Mouse (Mus musculus) ES-E14 (cell line): Measurements from ENCODE around the gene Map3k12. TPM values are rescaled to one million over a fixed set of nuclear protein-coding genes. Genes with fewer than 3 reads are reported as not detected.

Experiments used
- DNase-seq: peaks from one replicate; pipeline ENCODE4 v3.0.0-alpha.2; 2013; ENCODE audit warnings: low read depth, low spot score
- H3K27ac ChIP-seq: 2 replicates; pipeline ENCODE4 v1.5.1; 2012; ENCODE audit warnings: low read depth, mild to moderate bottlenecking, low read length, moderate library complexity, mixed read lengths; ENCODE audit not compliant: poor library complexity, insufficient read depth, severe bottlenecking
- H3K36me3 ChIP-seq: 2 replicates; pipeline ENCODE4 v1.6.1; 2012; ENCODE audit warnings: mild to moderate bottlenecking, low read length, moderate library complexity, mixed read lengths; ENCODE audit not compliant: control insufficient read depth, poor library complexity, insufficient read depth, severe bottlenecking
- H3K4me1 ChIP-seq, 2 experiments: fragments of 150-350 bp in 1 of 2; sonication (generic) in 1 of 2; 2 replicates each; pipeline ENCODE4 v1.6.1; 2012; ENCODE audit warnings: low read length in 2 of 2, mild to moderate bottlenecking in 1 of 2, mixed read lengths in 1 of 2; ENCODE audit not compliant: control insufficient read depth in 2 of 2, insufficient read depth in 2 of 2, poor library complexity in 1 of 2
- H3K4me3 ChIP-seq, 2 experiments: fragments of 150-350 bp in 1 of 2; sonication (generic) in 1 of 2; 2 replicates each; pipeline ENCODE4 v1.5.1; 2012; ENCODE audit warnings: low read length in 2 of 2, low read depth in 1 of 2, mild to moderate bottlenecking in 1 of 2, mixed read lengths in 1 of 2; ENCODE audit not compliant: insufficient read depth in 1 of 2, poor library complexity in 1 of 2, severe bottlenecking in 1 of 2
- H3K9ac ChIP-seq: 2 replicates; pipeline ENCODE4 v1.6.1; 2012; ENCODE audit warnings: low read depth, mild to moderate bottlenecking, low read length, mixed read lengths; ENCODE audit not compliant: poor library complexity, insufficient read depth, severe bottlenecking
- H3K9me3 ChIP-seq: fragments of 150-350 bp; sonication (generic); 2 replicates; pipeline ENCODE4 v1.6.1; 2012; ENCODE audit warnings: low read depth, mild to moderate bottlenecking, low read length; ENCODE audit not compliant: control insufficient read depth, insufficient read depth
- CHD2 ChIP-seq: IDR thresholded peaks from 2 replicates; pipeline ENCODE4 v1.6.1; 2014; ENCODE audit warnings: mild to moderate bottlenecking, low read depth, low read length, inconsistent platforms
- HCFC1 ChIP-seq: IDR thresholded peaks from 2 replicates; pipeline ENCODE4 v1.6.1; 2012; ENCODE audit warnings: low read length, inconsistent platforms, borderline replicate concordance; ENCODE audit not compliant: insufficient read depth
- MAFK ChIP-seq: IDR thresholded peaks from 2 replicates; pipeline ENCODE4 v1.6.1; 2014; ENCODE audit warnings: mild to moderate bottlenecking, low read depth, low read length, inconsistent platforms; ENCODE audit not compliant: insufficient read depth
- ZC3H11A ChIP-seq: IDR thresholded peaks from 2 replicates; pipeline ENCODE4 v1.6.1; 2012; ENCODE audit warnings: low read depth, mild to moderate bottlenecking, inconsistent platforms, low read length, borderline replicate concordance
- ZNF384 ChIP-seq: IDR thresholded peaks from 2 replicates; pipeline ENCODE4 v1.6.1; 2012; ENCODE audit warnings: low read depth, low read length, inconsistent platforms
- in situ Hi-C, 2 experiments: fragments of 600-800 bp; cut with MboI; formaldehyde crosslinking; loops; one replicate each; pipeline ENCODE4 v1.15.1; 2025; ENCODE audit warnings: low sequenced_read_pairs in 2 of 2, inconsistent platforms in 1 of 2; ENCODE audit not compliant: unreplicated experiment in 2 of 2
- total RNA-seq: library from RNA; depleted of rRNA; stranded (reverse); fragments of 300-350 nt; gene quantifications from 2 replicates; pipeline ENCODE4 v1.2.3, GENCODE M21; 2012

The Map3k12 gene
- total RNA-seq, 1 experiment = 18.1 TPM

DNA sequence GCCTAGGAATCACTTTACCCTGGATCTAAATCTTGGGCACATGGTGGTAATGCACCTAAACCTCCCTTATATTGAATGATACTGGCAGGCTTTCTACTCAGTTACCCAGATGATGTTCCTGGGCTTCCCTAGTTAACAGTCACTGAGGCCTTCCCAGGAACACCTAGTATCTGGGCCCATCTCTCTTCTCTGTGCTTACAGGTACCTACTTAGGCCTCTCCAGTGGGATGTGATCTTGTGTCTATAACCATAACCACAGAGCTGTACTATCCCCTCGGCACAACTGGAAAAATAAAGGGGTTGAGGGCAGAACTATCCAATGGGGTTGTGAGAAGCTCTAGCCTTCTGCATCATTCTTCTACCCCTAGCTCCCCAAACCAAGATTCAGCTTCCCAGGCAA is 10.0 kb downstream of the Map3k12 start:
- H3K4me3 ChIP-seq = no peak overlapping the region
- in situ Hi-C loops = no loop called here
- peaks cover 0 to 18% of the 10 kb centered on the region in 2 experiments; a peak in 3 of 4 replicates for H3K4me1 ChIP-seq
- DNase-seq = no peak
- no peak overlapping the region for H3K9ac ChIP-seq
- H3K36me3 ChIP-seq = peaks cover 28% of the 10 kb centered on the region
- no peak overlapping the region for H3K27ac ChIP-seq
- no peak for TF ChIP-seq CHD2
- no peak for TF ChIP-seq MAFK
- no peak for TF ChIP-seq ZC3H11A
- TF ChIP-seq ZNF384 = no peak
- no peak for TF ChIP-seq HCFC1
- H3K9me3 ChIP-seq = no peaks in the 10 kb centered on the region

DNA sequence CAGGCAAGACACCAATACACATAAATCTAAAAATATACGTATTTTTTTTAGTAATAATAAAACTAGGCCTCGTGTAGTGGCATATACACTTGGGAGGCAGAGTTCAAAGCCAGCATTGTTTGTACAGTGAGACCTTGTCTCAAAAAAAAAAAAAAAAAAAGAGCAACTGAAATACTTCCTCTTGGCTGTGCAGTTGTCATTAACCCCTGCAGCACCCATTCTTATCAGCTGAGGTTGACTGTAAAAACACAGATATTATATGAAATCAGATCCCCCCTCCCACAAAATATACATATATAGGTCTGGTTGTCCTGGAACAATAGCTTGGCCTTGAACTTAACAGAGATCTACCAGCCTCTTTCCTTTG is 10.4 kb downstream of the Map3k12 start:
- in situ Hi-C loops = no loop called here
- TF ChIP-seq HCFC1 (no peak), ZNF384 (peak; percentile 70), MAFK (no peak), ZC3H11A (no peak), CHD2 (no peak)

GRCm38 (mm10) chr15:102505770-102506463 is 10.9 kb downstream of the Map3k12 start:
- H3K4me1 ChIP-seq = peaks cover 0 to 12% of the 10 kb centered on the region in 2 experiments; a peak in 3 of 4 replicates

More for the DNA sequence above, 10.4 kb downstream of the Map3k12 start:
- no peaks in the 10 kb centered on the region for H3K9me3 ChIP-seq
- no peak overlapping the region for H3K9ac ChIP-seq
- H3K27ac ChIP-seq = no peak overlapping the region
- H3K36me3 ChIP-seq = peaks cover 32% of the 10 kb centered on the region
- peaks cover 0 to 15% of the 10 kb centered on the region in 2 experiments; a peak in 3 of 4 replicates for H3K4me1 ChIP-seq
- DNase-seq = no peak
- no peak overlapping the region for H3K4me3 ChIP-seq

GRCm38 (mm10) chr15:102505073-102505769 is 11.6 kb downstream of the Map3k12 start:
- no peak for DNase-seq
- Histone ChIP-seq H3K4me3 (no peak overlapping the region), H3K4me1 (peaks cover 0 to 12% of the 10 kb centered on the region in 2 experiments; a peak in 3 of 4 replicates), H3K27ac (no peak overlapping the region), H3K36me3 (peaks cover 42% of the 10 kb centered on the region), H3K9ac (no peak overlapping the region), H3K9me3 (no peaks in the 10 kb centered on the region)
- no peak for TF ChIP-seq ZNF384
- in situ Hi-C loops = no loop called here

More at GRCm38 (mm10) chr15:102505770-102506463, 10.9 kb downstream of the Map3k12 start:
- TF ChIP-seq HCFC1 = no peak
- no peak for TF ChIP-seq CHD2
- no peak for TF ChIP-seq MAFK
- no peak for TF ChIP-seq ZC3H11A
- TF ChIP-seq ZNF384 = no peak
- Histone ChIP-seq H3K4me3 (no peak overlapping the region), H3K9ac (no peak overlapping the region), H3K36me3 (peaks cover 37% of the 10 kb centered on the region), H3K27ac (no peak overlapping the region), H3K9me3 (no peaks in the 10 kb centered on the region)
- in situ Hi-C loops = no loop called here
- DNase-seq = no peak
